Mouse (Mus musculus) bone marrow, adult 2 months (tissue): ENCODE results near the gene Chrm3.

Source experiments
- CTCF ChIP-seq: fragments of 200-500 bp; IDR thresholded peaks from 2 replicates; pipeline ENCODE4 v1.5.1; 2011; ENCODE audit warnings: low read length, control low read depth; ENCODE audit not compliant: control insufficient read depth, insufficient read depth
- POLR2A ChIP-seq: fragments of 200-500 bp; IDR thresholded peaks from 2 replicates; pipeline ENCODE4 v1.6.1; 2011; ENCODE audit warnings: low read depth, mild to moderate bottlenecking, control low read depth, low read length, borderline replicate concordance; ENCODE audit not compliant: control insufficient read depth

GRCm38 (mm10) chr13:10058993-10059392 lies 301.7 kb downstream of the Chrm3 start:
- no peak for TF ChIP-seq CTCF
- TF ChIP-seq POLR2A, result no peak
